Mouse (Mus musculus) MEL (cell line): ENCODE results near the gene Myocos. TPM values are rescaled to one million over a fixed set of nuclear protein-coding genes. Genes with fewer than 3 reads are reported as not detected.

Experiments used
- DNase-seq: peaks from one replicate; pipeline ENCODE4 v3.0.0; 2011; ENCODE audit warnings: low read depth, low spot score
- H3K27ac ChIP-seq: 2 replicates; pipeline ENCODE4 v1.5.1; 2012; ENCODE audit warnings: low read depth, mild to moderate bottlenecking, control low read depth, low read length, moderate library complexity; ENCODE audit not compliant: control insufficient read depth
- H3K27me3 ChIP-seq, 2 experiments: fragments of 150-350 bp in 1 of 2; sonication (generic) in 1 of 2; 2 replicates each; pipeline ENCODE4 v1.6.1; 2012; ENCODE audit warnings: low read length in 2 of 2, mild to moderate bottlenecking in 2 of 2, improper control_type of control experiment in 1 of 2, moderate library complexity in 1 of 2; ENCODE audit not compliant: insufficient read depth in 2 of 2, control insufficient read depth in 1 of 2
- H3K36me3 ChIP-seq, 2 experiments: 2 replicates each; pipeline ENCODE4 v1.6.1; 2012 to 2014; ENCODE audit warnings: low read length in 2 of 2, improper control_type of control experiment in 1 of 2, inconsistent platforms in 1 of 2, mild to moderate bottlenecking in 1 of 2; ENCODE audit not compliant: insufficient read depth in 2 of 2, control insufficient read depth in 1 of 2
- H3K4me1 ChIP-seq, 2 experiments: fragments of 150-350 bp in 1 of 2; sonication (generic) in 1 of 2; 2 replicates each; pipeline ENCODE4 v1.6.1; 2012; ENCODE audit warnings: low read length in 2 of 2, improper control_type of control experiment in 1 of 2, mild to moderate bottlenecking in 1 of 2; ENCODE audit not compliant: insufficient read depth in 2 of 2, control insufficient read depth in 1 of 2
- H3K4me3 ChIP-seq, 2 experiments: fragments of 150-350 bp in 1 of 2; sonication (generic) in 1 of 2; 2 replicates each; pipeline ENCODE4 v1.5.1; 2012; ENCODE audit warnings: low read depth in 2 of 2, low read length in 2 of 2, mild to moderate bottlenecking in 2 of 2, moderate library complexity in 2 of 2, control low read depth in 1 of 2, improper control_type of control experiment in 1 of 2; ENCODE audit not compliant: control insufficient read depth in 1 of 2, insufficient read depth in 1 of 2
- H3K79me2 ChIP-seq: 2 replicates; pipeline ENCODE4 v1.6.1; 2012; ENCODE audit warnings: mild to moderate bottlenecking, low read length, moderate library complexity; ENCODE audit not compliant: control insufficient read depth, poor library complexity, insufficient read depth
- H3K9ac ChIP-seq: 2 replicates; pipeline ENCODE4 v1.6.1; 2012; ENCODE audit warnings: low read depth, mild to moderate bottlenecking, control low read depth, low read length, moderate library complexity; ENCODE audit not compliant: control insufficient read depth, poor library complexity, severe bottlenecking
- H3K9me3 ChIP-seq: fragments of 150-350 bp; sonication (generic); replicated peaks from 2 replicates; pipeline ENCODE4 v1.6.1; 2012; ENCODE audit warnings: mild to moderate bottlenecking, low read length, improper control_type of control experiment, moderate library complexity; ENCODE audit not compliant: insufficient read depth
- CTCF ChIP-seq, 3 experiments: IDR thresholded peaks in 2 of 3; conservative IDR thresholded peaks in 1 of 3; 2 replicates each; pipeline ENCODE4 v1.5.1; 2011 to 2012; ENCODE audit warnings: low read length in 3 of 3, low read depth in 2 of 3, mild to moderate bottlenecking in 2 of 3, improper control_type of control experiment in 1 of 3, inconsistent platforms in 1 of 3, mixed read lengths in 1 of 3, moderate library complexity in 1 of 3; ENCODE audit not compliant: control insufficient read depth in 1 of 3, insufficient read depth in 1 of 3, poor library complexity in 1 of 3, severe bottlenecking in 1 of 3
- E2F4 ChIP-seq: IDR thresholded peaks from 2 replicates; pipeline ENCODE4 v1.6.1; 2011; ENCODE audit warnings: low read depth, low read length, improper control_type of control experiment, borderline replicate concordance
- ELF1 ChIP-seq: IDR thresholded peaks from 2 replicates; pipeline ENCODE4 v1.6.1; 2014; ENCODE audit warnings: low read depth, mild to moderate bottlenecking, inconsistent platforms, low read length, improper control_type of control experiment, moderate library complexity
- ETS1 ChIP-seq: IDR thresholded peaks from 2 replicates; pipeline ENCODE4 v1.6.1; 2012; ENCODE audit warnings: low read depth, mild to moderate bottlenecking, inconsistent platforms, low read length, improper control_type of control experiment, moderate library complexity
- GATA1 ChIP-seq: IDR thresholded peaks from 2 replicates; pipeline ENCODE4 v1.6.1; 2011; ENCODE audit warnings: low read depth, low read length, improper control_type of control experiment
- HCFC1 ChIP-seq: IDR thresholded peaks from 2 replicates; pipeline ENCODE4 v1.6.1; 2012; ENCODE audit warnings: low read depth, mild to moderate bottlenecking, inconsistent platforms, low read length, improper control_type of control experiment, moderate library complexity
- KAT2A ChIP-seq: conservative IDR thresholded peaks from 2 replicates; pipeline ENCODE4 v1.6.1; 2012; ENCODE audit warnings: low read depth, low read length, improper control_type of control experiment, inconsistent platforms
- MAX ChIP-seq: IDR thresholded peaks from 2 replicates; pipeline ENCODE4 v1.6.1; 2011; ENCODE audit warnings: low read length, improper control_type of control experiment
- MAZ ChIP-seq: IDR thresholded peaks from 2 replicates; pipeline ENCODE4 v1.6.1; 2012; ENCODE audit warnings: low read depth, mild to moderate bottlenecking, inconsistent platforms, low read length, improper control_type of control experiment
- MYC ChIP-seq: IDR thresholded peaks from 2 replicates; pipeline ENCODE4 v1.6.1; 2011; ENCODE audit warnings: low read depth, mild to moderate bottlenecking, low read length, improper control_type of control experiment, moderate library complexity
- NRF1 ChIP-seq: IDR thresholded peaks from 2 replicates; pipeline ENCODE4 v1.6.1; 2014; ENCODE audit warnings: low read depth, mild to moderate bottlenecking, inconsistent platforms, low read length, improper control_type of control experiment, moderate library complexity; ENCODE audit not compliant: poor library complexity, insufficient read depth, severe bottlenecking
- RAD21 ChIP-seq: IDR thresholded peaks from 2 replicates; pipeline ENCODE4 v1.6.1; 2011; ENCODE audit warnings: mild to moderate bottlenecking, low read depth, low read length, improper control_type of control experiment
- RCOR1 ChIP-seq: IDR thresholded peaks from 2 replicates; pipeline ENCODE4 v1.6.1; 2012; ENCODE audit warnings: low read depth, mild to moderate bottlenecking, inconsistent platforms, low read length, improper control_type of control experiment
- SMC3 ChIP-seq: IDR thresholded peaks from 2 replicates; pipeline ENCODE4 v1.6.1; 2011; ENCODE audit warnings: low read depth, low read length, improper control_type of control experiment
- TBP ChIP-seq: IDR thresholded peaks from 2 replicates; pipeline ENCODE4 v1.8.0; 2011; ENCODE audit warnings: low read depth, low read length, improper control_type of control experiment
- TCF12 ChIP-seq: IDR thresholded peaks from 2 replicates; pipeline ENCODE4 v1.6.1; 2014; ENCODE audit warnings: low read depth, mild to moderate bottlenecking, inconsistent platforms, low read length, improper control_type of control experiment, moderate library complexity
- UBTF ChIP-seq: IDR thresholded peaks from 2 replicates; pipeline ENCODE4 v1.6.1; 2012; ENCODE audit warnings: low read depth, mild to moderate bottlenecking, inconsistent platforms, low read length, improper control_type of control experiment, moderate library complexity, borderline replicate concordance; ENCODE audit not compliant: insufficient read depth
- USF1 ChIP-seq: IDR thresholded peaks from 2 replicates; pipeline ENCODE4 v1.6.1; 2014; ENCODE audit warnings: low read depth, mild to moderate bottlenecking, inconsistent platforms, low read length, improper control_type of control experiment, moderate library complexity
- USF2 ChIP-seq, 2 experiments: IDR thresholded peaks; 2 replicates each; pipeline ENCODE4 v1.6.1; 2011 to 2012; ENCODE audit warnings: improper control_type of control experiment in 2 of 2, low read length in 2 of 2, borderline replicate concordance in 1 of 2, inconsistent platforms in 1 of 2, low read depth in 1 of 2, mild to moderate bottlenecking in 1 of 2; ENCODE audit not compliant: insufficient read depth in 1 of 2
- ZC3H11A ChIP-seq: IDR thresholded peaks from 2 replicates; pipeline ENCODE4 v1.6.1; 2012; ENCODE audit warnings: low read depth, mild to moderate bottlenecking, inconsistent platforms, low read length, improper control_type of control experiment
- ZMIZ1 ChIP-seq: IDR thresholded peaks from 2 replicates; pipeline ENCODE4 v1.6.1; 2012; ENCODE audit warnings: low read depth, mild to moderate bottlenecking, inconsistent platforms, low read length, improper control_type of control experiment, moderate library complexity
- ZNF384 ChIP-seq: IDR thresholded peaks from 2 replicates; pipeline ENCODE4 v1.6.1; 2012; ENCODE audit warnings: low read depth, mild to moderate bottlenecking, inconsistent platforms, low read length, improper control_type of control experiment
- polyA plus RNA-seq, 2 experiments: library from polyadenylated mRNA; stranded (reverse) in 1 of 2; unstranded in 1 of 2; fragments of >175 nt in 1 of 2; fragments of >200 nt in 1 of 2; gene quantifications; 2 replicates each; pipeline versions ENCODE4 v1.2.1 to v1.2.4; 2012; ENCODE audit warnings: low replicate concordance in 2 of 2, low read depth in 1 of 2; ENCODE audit not compliant: insufficient read length in 2 of 2, insufficient read depth in 1 of 2, missing spikeins in 1 of 2
- total RNA-seq: library from RNA; depleted of rRNA; stranded (reverse); fragments of 300-350 nt; gene quantifications from 2 replicates; pipeline ENCODE4 v1.2.3, GENCODE M21; 2012

The Myocos gene
- total and polyA plus RNA-seq, 3 experiments: not detected

DNA sequence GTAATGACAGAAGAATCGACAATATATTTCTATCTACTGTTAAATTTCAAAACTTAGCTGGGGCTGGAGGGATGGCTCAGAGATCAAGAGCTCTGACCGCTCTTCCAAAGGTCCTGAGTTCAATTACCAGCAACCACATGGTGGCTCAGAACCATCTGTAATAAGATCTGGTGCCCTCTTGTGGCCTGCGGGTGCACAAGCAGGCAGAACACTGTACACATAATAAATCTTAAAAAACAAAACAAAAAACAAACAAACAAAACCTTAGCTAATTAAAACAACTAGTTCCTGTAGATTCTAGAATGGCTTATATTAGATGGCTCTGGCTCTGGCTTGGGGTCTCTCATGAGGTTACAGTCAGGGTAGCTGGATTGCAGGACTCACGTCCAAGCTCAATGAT lies 37.5 kb downstream of the Myocos start:
- Histone ChIP-seq H3K27me3 (no peaks in the 10 kb centered on the region), H3K36me3 (peaks cover 0 to 7% of the 10 kb centered on the region in 2 experiments; a peak in 2 of 4 replicates), H3K4me3 (no peak overlapping the region), H3K79me2 (no peaks in the 10 kb centered on the region), H3K27ac (no peak overlapping the region), H3K9me3 (no peaks in the 10 kb centered on the region), H3K4me1 (peaks cover 1 to 9% of the 10 kb centered on the region in 2 experiments; a peak in 3 of 4 replicates), H3K9ac (no peak overlapping the region)
- TF ChIP-seq USF1: no peak
- TF ChIP-seq CTCF (IDR thresholded peaks at IDR 0.05 in 2 of 3, conservative IDR thresholded peaks at IDR 0.05 in 1 of 3; ENCODE audit: control insufficient read depth in 1 of 3, insufficient read depth in 1 of 3, low read depth in 2 of 3, low read length in 3 of 3, poor library complexity in 1 of 3, severe bottlenecking in 1 of 3): peak; percentile 60 to 76 (median 75)
- TF ChIP-seq ZMIZ1: no peak
- TF ChIP-seq KAT2A: no peak
- peak; percentile 68 for TF ChIP-seq SMC3
- TF ChIP-seq ETS1: no peak
- TF ChIP-seq TCF12: no peak
- peak; percentile 49 for TF ChIP-seq RAD21
- no peak for TF ChIP-seq E2F4
- peak; percentile 70; the same call in 1 of the 2 replicates for TF ChIP-seq MYC
- no peak for TF ChIP-seq TBP
- TF ChIP-seq MAZ: no peak
- peak; percentile 29 for TF ChIP-seq ZC3H11A
- DNase-seq: peak; percentile 52

DNA sequence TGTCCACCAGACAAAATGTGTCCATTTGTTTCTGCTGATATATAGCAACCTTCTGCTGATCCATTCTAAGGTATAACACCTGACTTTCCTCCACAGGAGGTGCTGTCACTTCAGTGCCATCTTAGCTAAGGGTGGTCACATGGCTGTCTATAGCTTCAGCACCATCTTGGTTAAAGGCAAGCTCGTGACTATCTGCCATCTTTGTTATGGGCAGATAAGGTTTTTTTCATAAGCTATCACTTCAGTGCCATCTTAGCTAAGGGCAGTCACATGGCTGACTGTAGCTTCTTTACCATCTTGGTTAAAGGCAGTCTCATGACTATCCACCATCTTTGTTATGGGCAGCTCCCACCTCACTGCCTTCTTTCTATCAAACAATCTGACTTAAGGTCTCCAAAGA lies 42.5 kb downstream of the Myocos start:
- Histone ChIP-seq H3K79me2 (no peaks in the 10 kb centered on the region), H3K9me3 (no peaks in the 10 kb centered on the region), H3K4me1 (no peaks in the 10 kb centered on the region), H3K27me3 (peaks cover 3 to 11% of the 10 kb centered on the region in 2 experiments; a peak in 3 of 4 replicates), H3K36me3 (no peaks in the 10 kb centered on the region), H3K9ac (no peak overlapping the region), H3K27ac (no peak overlapping the region), H3K4me3 (no peak overlapping the region)
- DNase-seq: peak; percentile 73
- TF ChIP-seq GATA1 (peak; percentile 47; the same call in 1 of the 2 replicates), UBTF (no peak), RCOR1 (peak; percentile 17; the same call in 1 of the 2 replicates), NRF1 (peak; percentile 30; the same call in 1 of the 2 replicates), USF1 (peak; percentile 92), ELF1 (no peak), HCFC1 (peak; percentile 83), USF2 (IDR thresholded peaks at IDR 0.05; ENCODE audit: borderline replicate concordance in 1 of 2, insufficient read depth in 1 of 2, low read depth in 1 of 2, low read length in 2 of 2) (peak in 1 of 2 experiments; percentile 71; a peak in 2 of 4 replicates), ZNF384 (peak; percentile 67), MYC (0 out of 2 replicates have a peak, but pooled peaks have one; percentile 33), E2F4 (no peak), MAX (peak; percentile 52; the same call in 1 of the 2 replicates)
